In the genomic region with DNA sequence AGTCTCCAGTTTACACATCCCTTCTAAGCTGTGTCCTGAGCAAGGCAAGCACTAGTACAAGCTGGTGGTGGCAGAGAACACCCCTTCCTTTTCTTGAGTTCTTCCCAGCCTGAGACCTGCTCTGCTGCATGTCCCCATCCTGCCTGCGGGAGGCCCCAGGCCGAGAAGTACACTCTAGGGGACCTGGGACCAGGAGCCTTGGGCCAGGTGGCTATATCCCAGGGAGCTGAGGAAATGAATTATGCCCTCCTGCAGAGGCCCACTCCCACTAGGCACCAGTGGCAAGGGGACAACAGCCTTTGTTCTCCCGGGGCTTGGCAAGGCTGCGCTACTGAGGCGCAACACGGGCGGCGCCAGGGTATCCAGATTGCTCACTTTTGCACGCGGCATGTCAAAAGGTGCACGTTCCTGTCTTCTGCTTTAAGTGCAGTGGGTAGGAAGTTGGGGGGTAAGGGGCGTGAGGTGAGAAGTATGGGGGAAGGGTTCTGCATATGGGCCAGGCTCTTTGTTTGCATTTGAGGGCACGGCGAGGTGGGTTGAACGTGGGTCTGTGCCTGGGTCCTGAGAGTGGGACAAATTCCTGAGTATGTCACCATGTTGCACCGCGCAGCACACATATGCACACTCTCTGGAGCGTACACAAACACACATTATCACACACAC, we compare ENCODE assay signal across 8 mouse cellular contexts. TPM values are rescaled to one million over a fixed set of nuclear protein-coding genes. Genes with fewer than 3 reads are reported as not detected.
DNase-seq lines count a peak whose midpoint lies in the region; ATAC-seq lines count a peak whose summit lies in the region.

No protein-coding gene starts in this region.

- H3K9me3 ChIP-seq in forebrain, embryonic 13.5 days (replicated peaks), result no peaks in the 10 kb centered on the region
- H3K9me3 ChIP-seq in intestine, embryonic 16.5 days (ENCODE audit: control insufficient read depth, low read length), result no peaks in the 10 kb centered on the region
- no peaks in the 10 kb centered on the region for H3K9me3 ChIP-seq in neural tube, embryonic 13.5 days

- ATAC-seq in cerebellum, adult (ENCODE audit: insufficient number of reproducible peaks, low FRiP score, low TSS enrichment), result peak; percentile 56
- peak; percentile 66 for ATAC-seq in forebrain, embryonic 13.5 days
- ATAC-seq in intestine, embryonic 16.5 days, result 0 out of 2 replicates have a peak, but pooled peaks have one; percentile 25
- peak; percentile 54 for ATAC-seq in neural tube, embryonic 13.5 days (ENCODE audit: low read depth)

- H3K4me3 ChIP-seq in forebrain, embryonic 13.5 days, result peak overlapping the region; percentile 52
- H3K4me3 ChIP-seq in intestine, embryonic 16.5 days (ENCODE audit: low read length), result peak overlapping the region; percentile 13; the same call in 1 of the 2 replicates
- peak overlapping the region; percentile 54 for H3K4me3 ChIP-seq in neural tube, embryonic 13.5 days

- peak overlapping the region; percentile 67 for H3K4me2 ChIP-seq in forebrain, embryonic 13.5 days
- H3K4me2 ChIP-seq in intestine, embryonic 16.5 days (ENCODE audit: low read depth, low read length), result peak overlapping the region; percentile 74
- H3K4me2 ChIP-seq in neural tube, embryonic 13.5 days, result peak overlapping the region; percentile 61

- 12% methylated on average over 18 of the region's 18 CpGs for WGBS in forebrain, embryonic 13.5 days
- WGBS in intestine, embryonic 16.5 days, result 24% methylated on average over 18 of the region's 18 CpGs
- 19% methylated on average over 18 of the region's 18 CpGs for WGBS in neural tube, embryonic 13.5 days

- DNase-seq in layer of hippocampus, adult 8-10 months (ENCODE audit: low spot score in 2 of 2), result peak; percentile 3 to 4
- no peak for DNase-seq in layer of hippocampus, postnatal 25 days (ENCODE audit: extremely low spot score in 1 of 2, low spot score in 1 of 2)
- DNase-seq in urinary bladder, postnatal 36 days (ENCODE audit: low spot score in 2 of 2), result no peak
- no peak for DNase-seq in lung, postnatal 10 days

- H3K4me1 ChIP-seq in forebrain, embryonic 13.5 days, result peaks cover 9% of the 10 kb centered on the region; the same call in 1 of the 2 replicates
- no peaks in the 10 kb centered on the region for H3K4me1 ChIP-seq in intestine, embryonic 16.5 days (ENCODE audit: control insufficient read depth, insufficient read depth, low read length)
- H3K4me1 ChIP-seq in neural tube, embryonic 13.5 days (replicated peaks), result no peaks in the 10 kb centered on the region

- peak overlapping the region; percentile 80; the same call in 1 of the 2 replicates for H3K27ac ChIP-seq in forebrain, embryonic 13.5 days
- H3K27ac ChIP-seq in intestine, embryonic 16.5 days (ENCODE audit: low read length), result no peak overlapping the region
- peak overlapping the region; percentile 84; the same call in 1 of the 2 replicates for H3K27ac ChIP-seq in neural tube, embryonic 13.5 days (replicated peaks)

- no peaks in the 10 kb centered on the region for H3K36me3 ChIP-seq in forebrain, embryonic 13.5 days (ENCODE audit: poor library complexity, severe bottlenecking)
- no peaks in the 10 kb centered on the region for H3K36me3 ChIP-seq in intestine, embryonic 16.5 days (ENCODE audit: control insufficient read depth, insufficient read depth, low read length)
- no peaks in the 10 kb centered on the region for H3K36me3 ChIP-seq in neural tube, embryonic 13.5 days

- H3K27me3 ChIP-seq in forebrain, embryonic 13.5 days, result no peaks in the 10 kb centered on the region
- no peaks in the 10 kb centered on the region for H3K27me3 ChIP-seq in intestine, embryonic 16.5 days (replicated peaks; ENCODE audit: control insufficient read depth, insufficient read depth, low read length)
- H3K27me3 ChIP-seq in neural tube, embryonic 13.5 days, result no peaks in the 10 kb centered on the region

- peak overlapping the region; percentile 75 for H3K9ac ChIP-seq in forebrain, embryonic 13.5 days
- H3K9ac ChIP-seq in intestine, embryonic 16.5 days (ENCODE audit: low read depth, low read length), result no peak overlapping the region
- H3K9ac ChIP-seq in neural tube, embryonic 13.5 days, result peak overlapping the region; percentile 75

RNA-seq across cellular contexts. Expression of a gene that starts 1.7 kb away (rescaled TPM):
- total RNA-seq in layer of hippocampus, adult 8-10 months (2022), result 100 to 1,000 TPM; 183 to 211 (median 198) TPM
- 100 to 1,000 TPM; 258 to 273 TPM for total RNA-seq in layer of hippocampus, postnatal 25 days (2021)
- polyA plus RNA-seq in forebrain, embryonic 13.5 days (2015; fragmentation: Nextera tagmentation; extraction: Ambion mirVana), result 70.3 and 76.7 TPM in 2 replicates
- polyA plus RNA-seq in intestine, embryonic 16.5 days (2015; fragmentation: Nextera tagmentation; extraction: Ambion mirVana), result 26.2 and 27.7 TPM in 2 replicates
- polyA plus RNA-seq in neural tube, embryonic 13.5 days (2015; fragmentation: Nextera tagmentation; extraction: Ambion mirVana), result 224 and 253 TPM in 2 replicates

Comparison
In these comparisons a context has a peak if more than half of its experiments do, and no peak if none do; other contexts are left out.
1. DNase-seq: peak in layer of hippocampus, adult 8-10 months (2 of 2); none in layer of hippocampus, postnatal 25 days (0 of 2), urinary bladder, postnatal 36 days (0 of 2) and lung, postnatal 10 days (single experiment).
2. Peak in every context shown above with its lines, with median percentiles within 50 percentile points of each other: ATAC-seq, H3K4me2 ChIP-seq and H3K4me3 ChIP-seq.